9 mouse cellular contexts compared by ENCODE assay signal in genomic region chr6:113472061-113472460, GRCm38 (mm10). TPM values are rescaled to one million over a fixed set of nuclear protein-coding genes. Genes with fewer than 3 reads are reported as not detected.
A peak's percentile ranks its signal among the peaks of the same experiment; 100 is the strongest.
DNase-seq lines count a peak whose midpoint lies in the region; ATAC-seq and TF ChIP-seq lines count a peak whose summit lies in the region.
"Had no signal": no experiment of that assay in that cellular context is flagged by ENCODE, and none has a peak within 500 bp of the region (broad histone marks: within the 10 kb centered on the region; RNA-seq: fewer than 3 reads in every experiment).

No protein-coding gene starts in this region.

- TF ChIP-seq CTCF in midbrain, postnatal 0 days (IDR thresholded peaks at IDR 0.05) = no peak
- TF ChIP-seq CTCF in stomach, postnatal 0 days (IDR thresholded peaks at IDR 0.05; ENCODE audit: low read depth) = peak; percentile 58

- H3K27me3 ChIP-seq in hindbrain, embryonic 13.5 days = peaks cover 53% of the 10 kb centered on the region
- peaks cover 49% of the 10 kb centered on the region for H3K27me3 ChIP-seq in hindbrain, embryonic 10.5 days (ENCODE audit: insufficient read depth, poor library complexity, severe bottlenecking)
- peaks cover 19% of the 10 kb centered on the region for H3K27me3 ChIP-seq in midbrain, embryonic 11.5 days (ENCODE audit: control insufficient read depth, insufficient read depth, low read length)
- peaks cover 16% of the 10 kb centered on the region for H3K27me3 ChIP-seq in midbrain, postnatal 0 days (ENCODE audit: insufficient read depth, low read length)
- H3K27me3 ChIP-seq in embryonic facial prominence, embryonic 14.5 days (replicated peaks; ENCODE audit: control insufficient read depth, insufficient read depth, low read length) = peaks cover 23% of the 10 kb centered on the region
- H3K27me3 ChIP-seq in stomach, postnatal 0 days (ENCODE audit: control insufficient read depth, insufficient read depth, low read length) = no peaks in the 10 kb centered on the region

- 63% methylated on average over 10 of the region's 10 CpGs for WGBS in hindbrain, embryonic 13.5 days
- 65% methylated on average over 10 of the region's 10 CpGs for WGBS in hindbrain, embryonic 10.5 days
- WGBS in midbrain, embryonic 11.5 days = 71% methylated on average over 10 of the region's 10 CpGs
- WGBS in midbrain, postnatal 0 days = 72% methylated on average over 10 of the region's 10 CpGs
- WGBS in embryonic facial prominence, embryonic 14.5 days = 63% methylated on average over 10 of the region's 10 CpGs
- WGBS in stomach, postnatal 0 days = 43% methylated on average over 10 of the region's 10 CpGs

- H3K4me3 ChIP-seq in hindbrain, embryonic 13.5 days = no peak overlapping the region
- H3K4me3 ChIP-seq in hindbrain, embryonic 10.5 days = no peak overlapping the region
- no peak overlapping the region for H3K4me3 ChIP-seq in midbrain, embryonic 11.5 days (ENCODE audit: low read depth, low read length)
- H3K4me3 ChIP-seq in midbrain, postnatal 0 days (ENCODE audit: low read depth, low read length) = no peak overlapping the region
- H3K4me3 ChIP-seq in embryonic facial prominence, embryonic 14.5 days (ENCODE audit: low read depth, low read length) = peak overlapping the region; percentile 21; the same call in 1 of the 2 replicates
- peak overlapping the region; percentile 44 for H3K4me3 ChIP-seq in stomach, postnatal 0 days (ENCODE audit: low read depth, low read length)

- no peak overlapping the region for H3K27ac ChIP-seq in hindbrain, embryonic 13.5 days
- H3K27ac ChIP-seq in hindbrain, embryonic 10.5 days = no peak overlapping the region
- H3K27ac ChIP-seq in midbrain, embryonic 11.5 days (ENCODE audit: low read depth, low read length) = no peak overlapping the region
- H3K27ac ChIP-seq in midbrain, postnatal 0 days (ENCODE audit: low read depth, low read length) = no peak overlapping the region
- H3K27ac ChIP-seq in embryonic facial prominence, embryonic 14.5 days (replicated peaks; ENCODE audit: low read depth, low read length) = peak overlapping the region; percentile 3; the same call in 1 of the 2 replicates
- peak overlapping the region; percentile 94 for H3K27ac ChIP-seq in stomach, postnatal 0 days (replicated peaks)

- H3K9me3 ChIP-seq in hindbrain, embryonic 13.5 days = no peaks in the 10 kb centered on the region
- H3K9me3 ChIP-seq in hindbrain, embryonic 10.5 days = no peaks in the 10 kb centered on the region
- H3K9me3 ChIP-seq in midbrain, embryonic 11.5 days (ENCODE audit: control insufficient read depth, low read length) = no peaks in the 10 kb centered on the region
- no peaks in the 10 kb centered on the region for H3K9me3 ChIP-seq in midbrain, postnatal 0 days (ENCODE audit: low read length)
- no peaks in the 10 kb centered on the region for H3K9me3 ChIP-seq in embryonic facial prominence, embryonic 14.5 days (ENCODE audit: control insufficient read depth, low read length)
- no peaks in the 10 kb centered on the region for H3K9me3 ChIP-seq in stomach, postnatal 0 days (ENCODE audit: control insufficient read depth, low read length)

- no peaks in the 10 kb centered on the region for H3K36me3 ChIP-seq in hindbrain, embryonic 13.5 days
- H3K36me3 ChIP-seq in hindbrain, embryonic 10.5 days = no peaks in the 10 kb centered on the region
- no peaks in the 10 kb centered on the region for H3K36me3 ChIP-seq in midbrain, embryonic 11.5 days (ENCODE audit: control insufficient read depth, insufficient read depth, low read length)
- no peaks in the 10 kb centered on the region for H3K36me3 ChIP-seq in midbrain, postnatal 0 days (ENCODE audit: insufficient read depth, low read length)
- no peaks in the 10 kb centered on the region for H3K36me3 ChIP-seq in embryonic facial prominence, embryonic 14.5 days (ENCODE audit: control insufficient read depth, insufficient read depth, low read length)
- H3K36me3 ChIP-seq in stomach, postnatal 0 days (ENCODE audit: control insufficient read depth, insufficient read depth, low read length) = no peaks in the 10 kb centered on the region

- peak overlapping the region; percentile 13; the same call in 1 of the 2 replicates for H3K9ac ChIP-seq in hindbrain, embryonic 13.5 days
- H3K9ac ChIP-seq in midbrain, embryonic 11.5 days (ENCODE audit: low read length) = no peak overlapping the region
- no peak overlapping the region for H3K9ac ChIP-seq in midbrain, postnatal 0 days (replicated peaks; ENCODE audit: low read length, poor library complexity, severe bottlenecking)
- peak overlapping the region; percentile 53; the same call in 1 of the 2 replicates for H3K9ac ChIP-seq in embryonic facial prominence, embryonic 14.5 days (ENCODE audit: low read depth, low read length)
- peak overlapping the region; percentile 73 for H3K9ac ChIP-seq in stomach, postnatal 0 days (ENCODE audit: low read length)
- H3K9ac ChIP-seq: forebrain, postnatal 0 days had no signal

- DNase-seq in hindbrain, embryonic 10.5 days (ENCODE audit: low spot score) = no peak
- DNase-seq in midbrain, embryonic 11.5 days (ENCODE audit: low spot score, missing footprints) = peak; percentile 45
- DNase-seq in midbrain, postnatal 0 days (ENCODE audit: low spot score) = no peak
- DNase-seq in embryonic facial prominence, embryonic 14.5 days (ENCODE audit: low spot score) = no peak
- peak; percentile 69 for DNase-seq in stomach, postnatal 0 days (ENCODE audit: low spot score)
- no peak for DNase-seq in gastrocnemius, adult 18-20 months (ENCODE audit: low spot score)
- DNase-seq: forebrain, postnatal 0 days; thymus, postnatal 25 days had no signal

- TF ChIP-seq EP300 in stomach, postnatal 0 days (optimal IDR thresholded peaks at IDR 0.05) = no peak

- no peak for ATAC-seq in hindbrain, embryonic 13.5 days (ENCODE audit: low FRiP score)
- no peak for ATAC-seq in midbrain, embryonic 11.5 days (ENCODE audit: low FRiP score)
- ATAC-seq in midbrain, postnatal 0 days (ENCODE audit: low FRiP score) = no peak
- ATAC-seq in embryonic facial prominence, embryonic 14.5 days (ENCODE audit: low read depth) = no peak
- ATAC-seq in stomach, postnatal 0 days (ENCODE audit: low FRiP score, low TSS enrichment) = peak; percentile 50
- ATAC-seq: forebrain, postnatal 0 days had no signal

- H3K4me1 ChIP-seq in hindbrain, embryonic 13.5 days (replicated peaks) = peaks cover 21% of the 10 kb centered on the region
- H3K4me1 ChIP-seq in hindbrain, embryonic 10.5 days (replicated peaks) = peaks cover 40% of the 10 kb centered on the region
- peaks cover 4% of the 10 kb centered on the region for H3K4me1 ChIP-seq in midbrain, embryonic 11.5 days (ENCODE audit: control insufficient read depth, insufficient read depth, low read length)
- no peaks in the 10 kb centered on the region for H3K4me1 ChIP-seq in midbrain, postnatal 0 days (ENCODE audit: insufficient read depth, low read length)
- H3K4me1 ChIP-seq in embryonic facial prominence, embryonic 14.5 days (ENCODE audit: control insufficient read depth, insufficient read depth, low read length) = peaks cover 7% of the 10 kb centered on the region; the same call in 1 of the 2 replicates
- peaks cover 8% of the 10 kb centered on the region for H3K4me1 ChIP-seq in stomach, postnatal 0 days (replicated peaks; ENCODE audit: control insufficient read depth, insufficient read depth)

- no peak overlapping the region for H3K4me2 ChIP-seq in hindbrain, embryonic 13.5 days
- no peak overlapping the region for H3K4me2 ChIP-seq in midbrain, embryonic 11.5 days
- H3K4me2 ChIP-seq in midbrain, postnatal 0 days (ENCODE audit: low read depth, low read length, poor library complexity, severe bottlenecking) = no peak overlapping the region
- peak overlapping the region; percentile 52 for H3K4me2 ChIP-seq in embryonic facial prominence, embryonic 14.5 days (ENCODE audit: low read depth, low read length)
- peak overlapping the region; percentile 74 for H3K4me2 ChIP-seq in stomach, postnatal 0 days (replicated peaks; ENCODE audit: low read depth)

RNA-seq across cellular contexts. Expression of gene Il17rc, which starts 0.8 kb away (rescaled TPM):
- 2.0 and 2.4 TPM in 2 replicates for polyA plus RNA-seq in hindbrain, embryonic 13.5 days (2015; fragmentation: Nextera tagmentation; extraction: Ambion mirVana)
- 6.0 and 6.7 TPM in 2 replicates for polyA plus RNA-seq in hindbrain, embryonic 10.5 days (2016; fragmentation: Nextera tagmentation; extraction: Ambion mirVana)
- 2.7 and 3.1 TPM in 2 replicates for polyA plus RNA-seq in midbrain, embryonic 11.5 days (2014; fragmentation: Nextera tagmentation; extraction: Ambion mirVana)
- total RNA-seq in midbrain, postnatal 0 days (2014; rRNA removed) = 4.7 and 11.6 TPM in 2 replicates
- polyA plus RNA-seq in midbrain, postnatal 0 days (2015; fragmentation: Nextera tagmentation; extraction: Ambion mirVana) = 4.1 and 4.2 TPM in 2 replicates
- 15.7 and 20.2 TPM in 2 replicates for polyA plus RNA-seq in embryonic facial prominence, embryonic 14.5 days (2014; fragmentation: Nextera tagmentation; extraction: Ambion mirVana)
- 70.1 and 73.6 TPM in 2 replicates for polyA plus RNA-seq in stomach, postnatal 0 days (2015; fragmentation: Nextera tagmentation; extraction: Ambion mirVana)
- total RNA-seq in gastrocnemius, adult 18-20 months (2021) = 1 to 10 TPM; 3.8 to 4.9 TPM

RNA-seq across cellular contexts. Expression of gene Creld1, which starts 11.0 kb away (rescaled TPM):
- 67.2 and 72.4 TPM in 2 replicates for polyA plus RNA-seq in hindbrain, embryonic 13.5 days (2015; fragmentation: Nextera tagmentation; extraction: Ambion mirVana)
- polyA plus RNA-seq in hindbrain, embryonic 10.5 days (2016; fragmentation: Nextera tagmentation; extraction: Ambion mirVana) = 36.7 and 42.5 TPM in 2 replicates
- polyA plus RNA-seq in midbrain, embryonic 11.5 days (2014; fragmentation: Nextera tagmentation; extraction: Ambion mirVana) = 29.2 and 29.9 TPM in 2 replicates
- 39.4 and 43.0 TPM in 2 replicates for total RNA-seq in midbrain, postnatal 0 days (2014; rRNA removed)
- polyA plus RNA-seq in midbrain, postnatal 0 days (2015; fragmentation: Nextera tagmentation; extraction: Ambion mirVana) = 56.6 and 60.4 TPM in 2 replicates
- 24.8 and 25.3 TPM in 2 replicates for polyA plus RNA-seq in embryonic facial prominence, embryonic 14.5 days (2014; fragmentation: Nextera tagmentation; extraction: Ambion mirVana)
- 11.1 and 12.1 TPM in 2 replicates for polyA plus RNA-seq in stomach, postnatal 0 days (2015; fragmentation: Nextera tagmentation; extraction: Ambion mirVana)
- 10 to 100 TPM; 42.1 to 45.1 TPM for total RNA-seq in gastrocnemius, adult 18-20 months (2021)

RNA-seq across cellular contexts. Expression of gene Il17re, which starts 13.8 kb away (rescaled TPM):
- polyA plus RNA-seq in hindbrain, embryonic 13.5 days (2015; fragmentation: Nextera tagmentation; extraction: Ambion mirVana) = 0.09 and 0.17 TPM in 2 replicates
- polyA plus RNA-seq in hindbrain, embryonic 10.5 days (2016; fragmentation: Nextera tagmentation; extraction: Ambion mirVana) = 1.7 and 2.2 TPM in 2 replicates
- polyA plus RNA-seq in midbrain, embryonic 11.5 days (2014; fragmentation: Nextera tagmentation; extraction: Ambion mirVana) = 0.19 and 0.40 TPM in 2 replicates
- 0.49 TPM in 1 of 2 replicates, not detected in the other for total RNA-seq in midbrain, postnatal 0 days (2014; rRNA removed)
- 0.48 and 0.77 TPM in 2 replicates for polyA plus RNA-seq in midbrain, postnatal 0 days (2015; fragmentation: Nextera tagmentation; extraction: Ambion mirVana)
- 3.6 and 5.6 TPM in 2 replicates for polyA plus RNA-seq in embryonic facial prominence, embryonic 14.5 days (2014; fragmentation: Nextera tagmentation; extraction: Ambion mirVana)
- polyA plus RNA-seq in stomach, postnatal 0 days (2015; fragmentation: Nextera tagmentation; extraction: Ambion mirVana) = 25.5 and 30.6 TPM in 2 replicates
- under 1 TPM; 0.26 to 0.30 TPM for total RNA-seq in gastrocnemius, adult 18-20 months (2021)
- total RNA-seq: forebrain, postnatal 0 days had no signal

RNA-seq across cellular contexts. Expression of gene Prrt3, which starts 29.7 kb away (rescaled TPM):
- polyA plus RNA-seq in hindbrain, embryonic 13.5 days (2015; fragmentation: Nextera tagmentation; extraction: Ambion mirVana) = 5.3 and 7.1 TPM in 2 replicates
- 1.8 TPM in 2 replicates for polyA plus RNA-seq in hindbrain, embryonic 10.5 days (2016; fragmentation: Nextera tagmentation; extraction: Ambion mirVana)
- 0.97 and 1.1 TPM in 2 replicates for polyA plus RNA-seq in midbrain, embryonic 11.5 days (2014; fragmentation: Nextera tagmentation; extraction: Ambion mirVana)
- total RNA-seq in midbrain, postnatal 0 days (2014; rRNA removed) = 29.4 and 39.3 TPM in 2 replicates
- polyA plus RNA-seq in midbrain, postnatal 0 days (2015; fragmentation: Nextera tagmentation; extraction: Ambion mirVana) = 18.4 and 20.7 TPM in 2 replicates
- polyA plus RNA-seq in embryonic facial prominence, embryonic 14.5 days (2014; fragmentation: Nextera tagmentation; extraction: Ambion mirVana) = 1.7 and 1.9 TPM in 2 replicates
- 0.36 and 0.42 TPM in 2 replicates for polyA plus RNA-seq in stomach, postnatal 0 days (2015; fragmentation: Nextera tagmentation; extraction: Ambion mirVana)
- total RNA-seq in gastrocnemius, adult 18-20 months (2021) = under 1 TPM in 1 of 2 experiments, not detected in 1; 0.07 TPM

RNA-seq across cellular contexts. Expression of gene Jagn1, which starts 29.7 kb away (rescaled TPM):
- 92.9 and 96.9 TPM in 2 replicates for polyA plus RNA-seq in hindbrain, embryonic 13.5 days (2015; fragmentation: Nextera tagmentation; extraction: Ambion mirVana)
- 86.5 and 87.9 TPM in 2 replicates for polyA plus RNA-seq in hindbrain, embryonic 10.5 days (2016; fragmentation: Nextera tagmentation; extraction: Ambion mirVana)
- 73.1 and 75.0 TPM in 2 replicates for polyA plus RNA-seq in midbrain, embryonic 11.5 days (2014; fragmentation: Nextera tagmentation; extraction: Ambion mirVana)
- total RNA-seq in midbrain, postnatal 0 days (2014; rRNA removed) = 43.6 and 48.6 TPM in 2 replicates
- 80.4 and 85.4 TPM in 2 replicates for polyA plus RNA-seq in midbrain, postnatal 0 days (2015; fragmentation: Nextera tagmentation; extraction: Ambion mirVana)
- polyA plus RNA-seq in embryonic facial prominence, embryonic 14.5 days (2014; fragmentation: Nextera tagmentation; extraction: Ambion mirVana) = 72.5 and 75.9 TPM in 2 replicates
- 69.2 and 69.6 TPM in 2 replicates for polyA plus RNA-seq in stomach, postnatal 0 days (2015; fragmentation: Nextera tagmentation; extraction: Ambion mirVana)
- total RNA-seq in gastrocnemius, adult 18-20 months (2021) = 10 to 100 TPM; 28.2 to 28.9 TPM

Comparison
In these comparisons a context has a peak if more than half of its experiments do, and no peak if none do; other contexts are left out.
1. DNase-seq: peak in midbrain, embryonic 11.5 days (single experiment) and stomach, postnatal 0 days (single experiment); none in hindbrain, embryonic 10.5 days (single experiment), midbrain, postnatal 0 days (single experiment), embryonic facial prominence, embryonic 14.5 days (single experiment) and gastrocnemius, adult 18-20 months (single experiment).
2. H3K27ac ChIP-seq: peak in embryonic facial prominence, embryonic 14.5 days (single experiment) and stomach, postnatal 0 days (single experiment); none in hindbrain, embryonic 13.5 days (single experiment), hindbrain, embryonic 10.5 days (single experiment), midbrain, embryonic 11.5 days (single experiment) and midbrain, postnatal 0 days (single experiment).
3. H3K4me2 ChIP-seq: peak in embryonic facial prominence, embryonic 14.5 days (single experiment) and stomach, postnatal 0 days (single experiment); none in hindbrain, embryonic 13.5 days (single experiment), midbrain, embryonic 11.5 days (single experiment) and midbrain, postnatal 0 days (single experiment).
4. H3K4me3 ChIP-seq: peak in embryonic facial prominence, embryonic 14.5 days (single experiment) and stomach, postnatal 0 days (single experiment); none in hindbrain, embryonic 13.5 days (single experiment), hindbrain, embryonic 10.5 days (single experiment), midbrain, embryonic 11.5 days (single experiment) and midbrain, postnatal 0 days (single experiment).
5. H3K9ac ChIP-seq: peak in hindbrain, embryonic 13.5 days (single experiment), embryonic facial prominence, embryonic 14.5 days (single experiment) and stomach, postnatal 0 days (single experiment); none in midbrain, embryonic 11.5 days (single experiment) and midbrain, postnatal 0 days (single experiment).